Mouse (Mus musculus): ENCODE measurements around the gene Lpar2. TPM values are rescaled to one million over a fixed set of nuclear protein-coding genes. Genes with fewer than 3 reads are reported as not detected.
A peak's percentile ranks its signal among the peaks of the same experiment; 100 is the strongest.

The Lpar2 gene
- polyA plus RNA-seq (2017; shearing (Covaris generic)): under 1 TPM; 0.38 to 0.52 TPM

GRCm38 (mm10) chr8:69822386-69823191, at the start of gene Lpar2:
TSS of gene Lpar2 (plus strand) at chr8:69822429.
- peak; percentile 69 for ATAC-seq

- peak; percentile 99 for ATAC-seq
Measured at GRCm38 (mm10) chr8:69774503-69775148, 47.6 kb upstream of the Lpar2 start, which contains the start of gene Gm20422. TSS of gene Gm20422 (minus strand) at chr8:69774886.

GRCm38 (mm10) chr8:69775149-69775534, 47.1 kb upstream of the Lpar2 start:
- ATAC-seq: no peak

- ATAC-seq: no peak
Measured at GRCm38 (mm10) chr8:69777111-69777510, 45.1 kb upstream of the Lpar2 start.

GRCm38 (mm10) chr8:69789105-69789504, 33.1 kb upstream of the Lpar2 start:
- ATAC-seq: no peak

- ATAC-seq: no peak
Measured at GRCm38 (mm10) chr8:69789731-69790130, 32.5 kb upstream of the Lpar2 start.

- no peak for ATAC-seq
Measured at GRCm38 (mm10) chr8:69790364-69790763, 31.9 kb upstream of the Lpar2 start.

GRCm38 (mm10) chr8:69790773-69791367, 31.4 kb upstream of the Lpar2 start, which contains the start of the genes Atp13a1 and Zfp866:
TSS of gene Atp13a1 (plus strand) at chr8:69791163.
TSS of gene Zfp866 (minus strand) at chr8:69791178.
- ATAC-seq: peak; percentile 92

- peak; percentile 44 for ATAC-seq
Measured at GRCm38 (mm10) chr8:69791415-69792068, 30.7 kb upstream of the Lpar2 start.

GRCm38 (mm10) chr8:69793666-69794065, 28.6 kb upstream of the Lpar2 start:
- ATAC-seq: no peak

- no peak for ATAC-seq
Measured at GRCm38 (mm10) chr8:69794096-69794495, 28.1 kb upstream of the Lpar2 start.

- no peak for ATAC-seq
Measured at GRCm38 (mm10) chr8:69794901-69795300, 27.3 kb upstream of the Lpar2 start.

- no peak for ATAC-seq
Measured at GRCm38 (mm10) chr8:69796721-69797345, 25.4 kb upstream of the Lpar2 start.

GRCm38 (mm10) chr8:69797661-69798060, 24.6 kb upstream of the Lpar2 start:
- no peak for ATAC-seq

GRCm38 (mm10) chr8:69799261-69799660, 23.0 kb upstream of the Lpar2 start:
- no peak for ATAC-seq

- ATAC-seq: no peak
Measured at GRCm38 (mm10) chr8:69799946-69800345, 22.3 kb upstream of the Lpar2 start.

- ATAC-seq: no peak
Measured at GRCm38 (mm10) chr8:69801796-69802195, 20.4 kb upstream of the Lpar2 start.

- no peak for ATAC-seq
Measured at GRCm38 (mm10) chr8:69802216-69802615, 20.0 kb upstream of the Lpar2 start.

- no peak for ATAC-seq
Measured at GRCm38 (mm10) chr8:69803366-69803765, 18.9 kb upstream of the Lpar2 start.

GRCm38 (mm10) chr8:69804537-69804936, 17.7 kb upstream of the Lpar2 start:
- ATAC-seq: no peak

GRCm38 (mm10) chr8:69805086-69805485, 17.1 kb upstream of the Lpar2 start:
- no peak for ATAC-seq

GRCm38 (mm10) chr8:69805491-69805890, 16.7 kb upstream of the Lpar2 start:
- no peak for ATAC-seq
